Mouse (Mus musculus): ENCODE measurements around the gene Ccsap. TPM values are rescaled to one million over a fixed set of nuclear protein-coding genes. Genes with fewer than 3 reads are reported as not detected.
"Not testable (repeated sequence)": the region's sequence is repeated elsewhere in the genome, so short reads cannot be mapped to it uniquely, and the experiment has no call there.

Ccsap gene
- total RNA-seq, 2 experiments from 2014 or later: 56.7 to 61.7 TPM

- peak in 1 of 2 experiments; percentile 83 for DNase-seq (ENCODE audit: low spot score in 2 of 2)
These were observed 19.2 kb downstream of the Ccsap start for GRCm38 (mm10) chr8:123840578-123841345.

DNA sequence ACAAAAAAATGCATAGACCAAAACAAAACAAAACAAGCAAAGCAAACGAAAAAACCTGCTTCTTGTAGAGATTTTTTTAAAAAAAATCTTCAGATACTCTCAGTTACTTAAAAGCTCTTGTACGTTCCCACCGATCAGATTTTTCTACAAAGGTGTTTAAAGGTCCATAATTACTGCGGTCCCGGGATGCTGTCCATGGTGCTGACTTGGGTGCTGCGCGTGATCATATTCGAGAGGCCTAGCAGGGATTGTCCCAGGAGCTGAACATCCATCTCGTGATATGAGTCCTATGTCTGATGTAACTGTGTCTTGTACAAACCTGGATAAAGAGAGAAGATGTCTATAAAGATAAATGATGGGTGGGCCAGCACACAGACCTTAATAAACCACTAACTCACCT lies 21.5 kb downstream of the Ccsap start:
- no peak for DNase-seq (ENCODE audit: low spot score in 2 of 2)

DNA sequence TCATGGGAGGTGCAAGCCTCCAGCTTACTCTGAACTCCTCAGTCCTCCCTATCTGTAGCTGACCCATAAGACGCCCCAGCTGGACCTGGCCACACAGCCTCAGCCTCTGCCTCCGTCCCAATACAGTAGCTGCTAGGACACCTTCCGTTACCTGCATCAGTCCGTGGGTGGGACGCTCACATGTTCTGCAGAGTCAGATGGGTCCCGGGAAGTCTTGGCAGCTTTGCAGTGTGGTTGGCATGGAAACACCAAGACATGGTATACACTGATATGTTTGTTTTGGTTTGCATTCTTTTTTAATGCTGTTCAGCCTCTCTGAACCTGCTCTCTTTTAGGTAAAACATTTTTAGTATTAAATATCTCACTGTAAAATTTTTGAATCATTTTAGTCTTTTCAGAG lies 23.7 kb downstream of the Ccsap start:
- DNase-seq (ENCODE audit: low spot score in 2 of 2): peak; percentile 48 to 66

GRCm38 (mm10) chr8:123835451-123835850 lies 24.6 kb downstream of the Ccsap start:
- peak in 1 of 2 experiments; percentile 77 for DNase-seq (ENCODE audit: low spot score in 2 of 2)

- DNase-seq (ENCODE audit: low spot score in 2 of 2): no peak
These were observed 27.3 kb downstream of the Ccsap start for GRCm38 (mm10) chr8:123832757-123833156.

- no peak for DNase-seq (ENCODE audit: low spot score in 2 of 2)
These were observed 32.5 kb downstream of the Ccsap start for GRCm38 (mm10) chr8:123827523-123827922.

GRCm38 (mm10) chr8:123826758-123827157 lies 33.3 kb downstream of the Ccsap start:
- DNase-seq (ENCODE audit: low spot score in 2 of 2): no peak

DNA sequence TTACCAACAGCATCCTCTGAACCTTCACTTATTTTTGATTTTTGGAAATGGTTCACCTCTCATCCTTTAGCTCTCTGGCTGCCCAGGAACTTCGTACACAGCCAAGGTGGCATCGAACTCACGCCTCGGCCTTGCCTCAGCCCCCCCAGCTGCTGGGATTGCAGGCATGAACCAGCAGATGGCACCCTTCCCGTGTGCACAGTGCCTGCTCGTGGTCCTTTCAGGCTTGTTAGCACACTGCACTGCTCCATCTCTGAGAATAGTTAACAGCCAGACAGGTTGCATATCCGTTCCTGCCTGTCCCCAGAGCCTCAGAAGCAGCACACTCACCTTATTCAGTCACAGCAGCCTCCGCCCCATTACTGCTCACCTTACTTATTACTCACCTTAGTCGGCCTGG lies 34.0 kb downstream of the Ccsap start:
- no peak for DNase-seq (ENCODE audit: low spot score in 2 of 2)

DNA sequence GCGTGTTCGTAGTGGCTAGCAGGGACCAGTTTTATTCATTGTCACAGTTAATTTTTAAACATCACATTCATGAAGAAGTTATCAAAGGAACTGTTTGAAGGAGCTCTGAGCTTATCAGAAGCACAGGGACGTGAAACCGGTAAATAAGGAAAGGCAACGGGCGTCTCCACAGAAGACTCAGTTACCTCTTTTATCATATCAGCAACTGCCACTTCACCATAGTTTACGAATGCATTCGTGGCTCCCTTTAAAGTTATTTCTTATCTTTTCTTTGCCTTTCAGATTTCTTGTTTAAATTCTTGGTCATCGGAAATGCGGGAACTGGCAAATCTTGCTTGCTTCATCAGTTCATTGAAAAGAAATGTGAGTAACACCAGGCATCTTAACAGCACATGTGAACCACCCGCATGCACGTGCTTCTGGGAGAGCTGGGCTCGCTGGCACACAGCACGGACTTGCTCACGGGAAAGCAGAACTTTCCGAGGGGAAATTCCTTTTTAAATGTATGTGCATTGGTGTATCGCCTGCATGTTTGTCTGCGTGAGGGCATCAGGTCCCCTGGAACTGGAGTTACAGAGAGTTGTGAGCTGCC lies 36.4 kb downstream of the Ccsap start:
- no peak for DNase-seq (ENCODE audit: low spot score in 2 of 2)

DNA sequence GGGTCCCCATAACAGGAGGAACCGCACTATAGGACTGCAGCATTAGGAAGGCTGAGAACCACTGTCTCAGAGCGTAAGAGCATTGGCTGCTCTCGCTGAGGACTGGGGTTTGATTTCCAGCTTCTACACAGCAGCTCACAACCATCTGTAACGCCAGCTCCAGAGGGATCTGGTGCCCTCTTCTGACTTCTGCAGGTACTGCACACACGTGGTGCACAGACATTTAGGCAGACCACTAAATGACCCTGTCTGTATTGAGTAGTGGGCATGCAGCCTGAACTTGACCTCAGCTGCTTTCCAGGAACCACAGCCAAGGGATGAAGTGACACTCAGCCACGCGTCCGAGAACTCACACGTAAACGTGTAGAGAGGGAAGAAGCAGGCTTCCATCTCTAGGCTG lies 36.9 kb downstream of the Ccsap start:
- DNase-seq (ENCODE audit: low spot score in 2 of 2): no peak

- no peak for DNase-seq (ENCODE audit: low spot score in 2 of 2)
These were observed 39.2 kb downstream of the Ccsap start for GRCm38 (mm10) chr8:123820780-123821179.

DNA sequence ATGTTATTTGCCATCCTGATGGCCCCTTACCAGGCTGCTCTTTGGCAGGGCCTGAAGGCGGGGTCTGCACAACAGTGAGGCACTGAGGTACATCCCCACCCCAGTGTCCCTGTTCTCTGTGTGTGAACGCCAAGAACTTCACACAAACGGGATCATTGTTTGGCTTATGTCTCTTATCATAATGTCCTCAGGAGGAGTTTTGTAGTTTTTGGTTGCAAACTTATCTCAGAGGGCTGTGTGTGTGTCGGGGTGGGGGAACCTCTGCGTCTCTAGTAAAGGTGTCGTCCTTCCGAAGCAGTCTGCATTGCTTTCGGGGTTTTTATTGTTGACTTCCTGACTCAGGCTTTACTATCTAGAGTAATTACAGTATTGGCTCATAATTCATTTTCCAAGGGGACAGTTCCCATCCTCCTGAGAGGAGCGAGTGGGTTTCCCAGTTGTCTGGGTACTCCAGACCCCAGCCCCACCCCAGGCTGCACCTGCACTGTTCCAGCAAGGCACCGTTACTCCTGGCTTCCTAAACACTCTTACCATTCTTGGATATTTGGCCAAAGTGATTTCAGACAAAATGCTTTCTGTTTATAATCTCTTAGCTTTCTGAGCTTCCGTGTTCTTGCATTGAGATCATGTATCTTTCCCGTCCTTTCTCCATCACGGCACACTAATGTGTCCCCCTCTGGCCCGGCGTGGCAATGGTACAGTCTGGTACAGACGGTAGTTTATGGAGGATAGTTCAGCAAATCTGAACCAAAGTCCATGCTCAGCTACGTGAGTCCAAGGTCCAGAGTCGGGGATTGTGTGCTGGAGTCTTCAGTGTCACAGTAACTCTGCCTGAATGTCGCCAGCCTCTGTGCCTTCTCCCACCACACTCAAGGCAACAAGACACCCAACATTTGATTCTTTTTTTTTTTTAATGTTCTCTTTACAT lies 40.1 kb downstream of the Ccsap start:
- DNase-seq (ENCODE audit: low spot score in 2 of 2): no peak

GRCm38 (mm10) chr8:123817747-123818146 lies 42.3 kb downstream of the Ccsap start:
- DNase-seq (ENCODE audit: low spot score in 2 of 2): no peak

GRCm38 (mm10) chr8:123816939-123817338 lies 43.1 kb downstream of the Ccsap start:
- DNase-seq (ENCODE audit: low spot score in 2 of 2): no peak

GRCm38 (mm10) chr8:123815325-123815724 lies 44.7 kb downstream of the Ccsap start:
- DNase-seq (ENCODE audit: low spot score in 2 of 2): no peak

DNA sequence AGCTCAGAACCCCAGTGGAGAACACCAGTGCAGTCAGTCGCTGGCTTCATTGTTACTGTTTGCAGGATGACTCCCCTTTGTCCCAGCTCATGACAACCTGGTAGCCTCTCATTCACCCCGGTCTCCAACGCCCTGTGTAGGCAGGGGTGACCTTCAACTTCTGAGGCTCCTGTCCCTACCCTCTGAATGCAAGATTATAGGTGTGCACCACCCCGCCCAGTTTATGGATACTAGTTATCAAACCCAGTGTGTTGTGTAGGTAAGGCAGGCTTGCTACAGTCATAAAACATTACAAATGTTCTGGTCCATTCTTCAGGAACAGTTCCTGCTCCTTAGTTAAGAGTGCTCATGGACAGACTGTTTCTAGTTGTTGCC lies 46.1 kb downstream of the Ccsap start:
- DNase-seq (ENCODE audit: low spot score in 2 of 2): no peak

- DNase-seq (ENCODE audit: low spot score in 2 of 2): no peak
These were observed 46.7 kb downstream of the Ccsap start for GRCm38 (mm10) chr8:123813173-123813891.

DNA sequence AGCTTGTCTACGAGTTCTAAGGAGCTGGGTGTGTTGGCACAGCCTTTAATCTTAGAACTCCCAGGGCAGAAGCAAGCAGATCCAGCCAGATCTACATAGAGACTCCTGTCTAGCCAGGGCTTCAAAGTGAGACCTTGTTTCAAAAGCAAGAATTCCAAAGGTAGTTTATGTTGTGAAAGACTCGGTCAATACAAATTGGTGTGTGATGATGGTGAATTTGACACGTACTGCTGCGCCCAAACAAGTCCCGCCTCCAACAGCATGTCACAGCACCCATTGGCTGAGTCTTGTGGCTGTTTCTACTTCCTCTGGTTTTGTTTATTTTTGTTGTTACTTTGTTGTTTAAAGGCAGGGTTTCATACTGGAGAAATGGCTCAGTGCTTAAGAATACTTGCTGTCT lies 47.8 kb downstream of the Ccsap start:
- DNase-seq (ENCODE audit: low spot score in 2 of 2): no peak

DNA sequence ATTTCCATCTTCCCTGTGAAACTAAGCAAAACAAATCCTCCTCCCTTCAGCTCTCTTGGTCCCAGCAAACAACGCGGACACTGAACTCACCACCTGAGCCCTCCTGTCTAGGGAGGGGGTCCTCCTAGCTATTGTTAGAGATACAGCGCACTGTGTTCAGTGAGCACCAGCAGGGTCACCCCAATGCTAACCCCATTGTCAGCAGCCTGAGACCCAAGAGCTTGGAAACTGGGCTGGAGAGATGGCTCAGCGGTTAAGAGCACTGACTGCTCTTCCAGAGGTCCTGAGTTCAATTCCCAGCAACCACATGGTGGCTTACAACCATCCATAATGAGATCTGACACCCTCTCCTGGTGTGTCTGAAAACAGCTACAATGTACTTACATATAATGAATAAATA lies 50.7 kb downstream of the Ccsap start:
- DNase-seq (ENCODE audit: low spot score in 2 of 2): not testable (repeated sequence)

- no peak for DNase-seq (ENCODE audit: low spot score in 2 of 2)
These were observed 51.3 kb downstream of the Ccsap start for GRCm38 (mm10) chr8:123808671-123809070.

DNA sequence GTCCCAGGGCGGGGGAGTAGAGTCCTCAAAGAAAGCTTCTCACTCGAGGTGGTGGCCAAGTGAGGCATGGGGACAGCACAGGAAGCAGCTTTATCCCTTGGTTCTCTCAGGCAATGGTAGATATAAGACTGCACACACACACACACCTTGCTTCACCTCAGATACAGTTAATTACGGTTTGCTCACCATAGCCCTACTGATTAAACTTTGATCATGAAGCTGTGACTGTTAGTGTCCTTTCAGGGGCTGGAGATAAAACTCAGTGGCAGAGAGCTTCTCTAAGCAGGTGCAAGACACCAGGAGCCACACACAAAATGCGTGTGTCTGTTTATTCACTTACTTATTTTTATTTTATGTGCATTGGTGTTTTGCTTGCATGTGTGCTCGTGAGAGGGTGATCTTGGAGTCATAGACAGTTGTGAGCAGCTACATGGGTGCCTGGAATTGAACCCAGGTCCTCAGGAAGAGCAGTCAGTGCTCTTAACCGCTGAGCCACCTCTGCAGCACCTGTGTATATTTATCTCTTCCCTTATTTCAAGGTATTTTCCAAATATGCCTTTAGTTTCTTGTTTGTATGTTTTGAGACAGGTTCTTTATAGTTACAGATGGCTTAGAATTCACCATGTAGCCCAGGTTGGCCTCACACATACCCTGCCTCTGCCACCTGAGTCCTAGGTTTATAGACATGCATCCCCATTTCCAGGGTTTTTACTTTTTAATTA lies 52.0 kb downstream of the Ccsap start:
- DNase-seq (ENCODE audit: low spot score in 2 of 2): no peak

Data from layer of hippocampus, adult 18-20 months (tissue).